Mouse (Mus musculus): ENCODE data around the gene Klhl5. TPM values are rescaled to one million over a fixed set of nuclear protein-coding genes. Genes with fewer than 3 reads are reported as not detected.

The Klhl5 gene
- polyA plus RNA-seq, 1 experiment from 2014 or later, result 21.2 TPM

- H3K36me3 ChIP-seq, result peaks cover 50% of the 10 kb centered on the region
- WGBS, result 87% methylated on average over 8 of the region's 8 CpGs
- ATAC-seq (ENCODE audit: insufficient number of reproducible peaks, insufficient read depth, low FRiP score, low TSS enrichment, low read depth), result no peak
- no peak overlapping the region for H3K9ac ChIP-seq
- H3K4me3 ChIP-seq, result no peak overlapping the region
- H3K4me2 ChIP-seq, result no peak overlapping the region
- H3K27ac ChIP-seq, result no peak overlapping the region
- no peaks in the 10 kb centered on the region for H3K4me1 ChIP-seq
- no peaks in the 10 kb centered on the region for H3K9me3 ChIP-seq
- no peaks in the 10 kb centered on the region for H3K27me3 ChIP-seq
Measured at GRCm38 (mm10) chr5:65150376-65150955, 43.1 kb downstream of the Klhl5 start.

DNA sequence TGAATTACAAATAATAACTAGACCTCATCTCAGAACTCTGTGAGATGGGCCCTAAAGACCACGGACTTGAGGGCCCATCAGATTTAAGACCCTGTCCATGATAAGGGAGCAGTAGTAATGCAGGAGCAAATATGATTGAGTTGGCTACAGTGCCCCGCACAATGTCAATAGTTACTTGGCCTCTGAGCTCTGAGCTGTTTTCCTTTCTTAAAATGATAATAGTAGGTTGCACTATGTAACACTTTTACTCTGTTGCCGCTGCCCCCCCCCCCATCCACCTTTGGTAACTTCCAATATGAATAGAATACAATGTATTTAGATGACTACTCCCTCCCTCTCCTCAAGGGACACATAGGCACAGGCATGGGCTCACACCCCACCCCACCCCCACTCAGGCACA lies 43.9 kb downstream of the Klhl5 start:
- H3K4me2 ChIP-seq, result no peak overlapping the region
- no peaks in the 10 kb centered on the region for H3K9me3 ChIP-seq
- no peak overlapping the region for H3K27ac ChIP-seq
- peaks cover 52% of the 10 kb centered on the region for H3K36me3 ChIP-seq
- no peak overlapping the region for H3K9ac ChIP-seq
- H3K4me1 ChIP-seq, result no peaks in the 10 kb centered on the region
- H3K4me3 ChIP-seq, result no peak overlapping the region
- H3K27me3 ChIP-seq, result no peaks in the 10 kb centered on the region
- WGBS, result 88% methylated on average over 3 of the region's 3 CpGs
- ATAC-seq (ENCODE audit: insufficient number of reproducible peaks, insufficient read depth, low FRiP score, low TSS enrichment, low read depth), result no peak

DNA sequence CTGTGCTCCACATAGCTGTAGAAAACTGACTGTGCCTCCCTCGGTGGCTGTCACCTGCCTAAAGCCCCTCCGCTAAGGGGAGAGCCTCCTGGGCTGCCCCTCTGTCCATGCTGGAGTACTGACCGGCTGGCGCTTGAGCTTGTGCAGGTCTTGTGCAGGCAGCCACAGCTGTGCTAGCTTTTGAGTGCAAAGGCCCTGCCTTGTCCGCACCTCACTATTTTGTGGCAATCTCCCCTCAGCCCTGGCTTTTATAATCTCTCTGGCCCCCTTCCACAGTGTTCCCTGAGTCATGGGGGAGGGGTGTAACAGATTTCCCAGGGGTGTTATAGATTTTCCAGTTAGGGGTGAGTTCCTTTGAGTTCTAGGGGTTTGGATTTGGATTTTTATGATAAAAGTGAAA lies 44.4 kb downstream of the Klhl5 start:
- no peak overlapping the region for H3K9ac ChIP-seq
- H3K27ac ChIP-seq, result no peak overlapping the region
- no peak overlapping the region for H3K4me2 ChIP-seq
- peaks cover 53% of the 10 kb centered on the region for H3K36me3 ChIP-seq
- 88% methylated on average over 5 of the region's 5 CpGs for WGBS
- no peaks in the 10 kb centered on the region for H3K4me1 ChIP-seq
- H3K4me3 ChIP-seq, result no peak overlapping the region
- no peaks in the 10 kb centered on the region for H3K27me3 ChIP-seq
- ATAC-seq (ENCODE audit: insufficient number of reproducible peaks, insufficient read depth, low FRiP score, low TSS enrichment, low read depth), result no peak
- H3K9me3 ChIP-seq, result no peaks in the 10 kb centered on the region

DNA sequence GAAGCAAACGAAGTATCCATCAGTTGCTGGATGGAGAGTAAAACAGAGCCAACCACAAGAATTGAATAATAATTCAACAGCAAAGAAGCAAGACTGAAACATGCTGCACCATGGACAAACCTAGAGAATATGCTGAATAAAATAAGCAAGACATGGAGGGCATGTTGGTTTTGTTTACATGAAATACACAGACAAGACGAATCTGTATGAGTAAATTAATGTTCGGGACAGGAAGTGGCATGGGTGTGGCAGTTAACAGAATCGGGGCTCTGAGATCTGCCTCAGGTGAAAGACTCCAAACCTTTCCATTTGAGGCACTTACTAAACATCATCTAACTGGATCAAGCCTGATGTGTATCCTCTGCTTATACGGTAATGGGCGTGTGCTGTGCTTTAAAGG lies 46.9 kb downstream of the Klhl5 start:
- no peak overlapping the region for H3K27ac ChIP-seq
- no peak overlapping the region for H3K4me2 ChIP-seq
- H3K9ac ChIP-seq, result no peak overlapping the region
- no peak for ATAC-seq (ENCODE audit: insufficient number of reproducible peaks, insufficient read depth, low FRiP score, low TSS enrichment, low read depth)
- no peaks in the 10 kb centered on the region for H3K27me3 ChIP-seq
- no peaks in the 10 kb centered on the region for H3K9me3 ChIP-seq
- H3K4me1 ChIP-seq, result no peaks in the 10 kb centered on the region
- peaks cover 46% of the 10 kb centered on the region for H3K36me3 ChIP-seq
- no peak overlapping the region for H3K4me3 ChIP-seq
- WGBS, result 85% methylated on average over 6 of the region's 6 CpGs

GRCm38 (mm10) chr5:65156853-65157252 lies 49.5 kb downstream of the Klhl5 start:
- 76% methylated on average over 2 of the region's 2 CpGs for WGBS
- ATAC-seq (ENCODE audit: insufficient number of reproducible peaks, insufficient read depth, low FRiP score, low TSS enrichment, low read depth), result no peak
- no peak overlapping the region for H3K4me2 ChIP-seq

GRCm38 (mm10) chr5:65157412-65158381 lies 50.4 kb downstream of the Klhl5 start:
- no peak overlapping the region for H3K4me2 ChIP-seq
- ATAC-seq (ENCODE audit: insufficient number of reproducible peaks, insufficient read depth, low FRiP score, low TSS enrichment, low read depth), result no peak
- no peak overlapping the region for H3K4me3 ChIP-seq
- H3K27ac ChIP-seq, result no peak overlapping the region
- H3K36me3 ChIP-seq, result peaks cover 36% of the 10 kb centered on the region
- WGBS, result 73% methylated on average over 22 of the region's 22 CpGs
- H3K9me3 ChIP-seq, result no peaks in the 10 kb centered on the region
- H3K27me3 ChIP-seq, result no peaks in the 10 kb centered on the region
- H3K9ac ChIP-seq, result no peak overlapping the region
- H3K4me1 ChIP-seq, result no peaks in the 10 kb centered on the region

More at GRCm38 (mm10) chr5:65156853-65157252, 49.5 kb downstream of the Klhl5 start:
- Histone ChIP-seq H3K9me3 (no peaks in the 10 kb centered on the region), H3K27me3 (no peaks in the 10 kb centered on the region), H3K4me3 (no peak overlapping the region), H3K4me1 (no peaks in the 10 kb centered on the region), H3K27ac (no peak overlapping the region), H3K36me3 (peaks cover 33% of the 10 kb centered on the region), H3K9ac (no peak overlapping the region)

GRCm38 (mm10) chr5:65158696-65159305 lies 51.5 kb downstream of the Klhl5 start:
- WGBS, result 89% methylated on average over 20 of the region's 20 CpGs
- Histone ChIP-seq H3K4me1 (no peaks in the 10 kb centered on the region), H3K9me3 (no peaks in the 10 kb centered on the region), H3K4me2 (no peak overlapping the region), H3K27me3 (no peaks in the 10 kb centered on the region), H3K4me3 (no peak overlapping the region), H3K27ac (no peak overlapping the region), H3K36me3 (peaks cover 37% of the 10 kb centered on the region), H3K9ac (no peak overlapping the region)
- ATAC-seq (ENCODE audit: insufficient number of reproducible peaks, insufficient read depth, low FRiP score, low TSS enrichment, low read depth), result no peak

GRCm38 (mm10) chr5:65163001-65163400 lies 55.7 kb downstream of the Klhl5 start:
- H3K27ac ChIP-seq, result no peak overlapping the region
- H3K4me1 ChIP-seq, result no peaks in the 10 kb centered on the region
- WGBS, result 63% methylated on average over 5 of the region's 5 CpGs
- no peak overlapping the region for H3K4me2 ChIP-seq
- H3K4me3 ChIP-seq, result no peak overlapping the region
- no peaks in the 10 kb centered on the region for H3K27me3 ChIP-seq
- H3K9ac ChIP-seq, result no peak overlapping the region
- peaks cover 35% of the 10 kb centered on the region for H3K36me3 ChIP-seq
- ATAC-seq (ENCODE audit: insufficient number of reproducible peaks, insufficient read depth, low FRiP score, low TSS enrichment, low read depth), result no peak
- no peaks in the 10 kb centered on the region for H3K9me3 ChIP-seq

DNA sequence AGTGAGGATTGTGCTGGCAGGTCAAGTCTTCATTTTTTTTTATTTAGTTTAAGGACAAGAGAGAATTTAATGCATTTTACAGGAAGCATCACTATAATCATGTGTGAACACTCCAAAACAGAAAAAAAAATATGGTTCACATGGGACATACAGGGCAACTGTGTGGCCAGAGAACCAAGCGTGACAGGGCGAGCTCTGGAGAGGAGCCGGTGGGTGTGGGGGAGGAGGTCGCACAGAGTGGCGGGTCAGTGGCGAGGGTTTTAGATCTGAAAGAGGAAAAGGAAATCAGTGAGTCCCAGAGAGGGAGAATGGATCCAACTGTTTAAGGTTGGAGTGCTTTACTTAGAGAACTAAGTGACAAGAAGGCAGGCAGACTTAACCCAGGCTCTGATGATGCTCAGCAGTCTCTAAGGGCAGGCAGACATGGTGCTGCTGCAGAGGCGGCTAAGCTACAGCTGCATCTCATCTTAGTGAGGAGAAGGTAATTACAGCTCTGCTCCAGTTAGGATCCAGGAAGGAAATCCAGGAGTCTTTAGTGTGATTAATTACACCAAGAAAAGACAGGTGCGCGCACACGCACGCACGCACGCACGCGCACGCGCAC lies 56.3 kb downstream of the Klhl5 start:
- Histone ChIP-seq H3K36me3 (peaks cover 35% of the 10 kb centered on the region), H3K27me3 (no peaks in the 10 kb centered on the region), H3K4me2 (no peak overlapping the region), H3K9me3 (no peaks in the 10 kb centered on the region), H3K27ac (no peak overlapping the region), H3K4me1 (peaks cover under 1% of the 10 kb centered on the region; the same call in 1 of the 2 replicates), H3K4me3 (no peak overlapping the region), H3K9ac (no peak overlapping the region)
- WGBS, result 78% methylated on average over 17 of the region's 17 CpGs
- ATAC-seq (ENCODE audit: insufficient number of reproducible peaks, insufficient read depth, low FRiP score, low TSS enrichment, low read depth), result no peak

- no peak for ATAC-seq (ENCODE audit: insufficient number of reproducible peaks, insufficient read depth, low FRiP score, low TSS enrichment, low read depth)
- H3K27ac ChIP-seq, result no peak overlapping the region
- WGBS, result 82% methylated on average over 9 of the region's 9 CpGs
Measured at GRCm38 (mm10) chr5:65170206-65170605, 62.9 kb downstream of the Klhl5 start.

More at GRCm38 (mm10) chr5:65170206-65170605, 62.9 kb downstream of the Klhl5 start:
- Histone ChIP-seq H3K36me3 (peaks cover 7% of the 10 kb centered on the region), H3K4me3 (no peak overlapping the region), H3K4me1 (peaks cover 5% of the 10 kb centered on the region; the same call in 1 of the 2 replicates), H3K4me2 (no peak overlapping the region), H3K9me3 (no peaks in the 10 kb centered on the region), H3K27me3 (no peaks in the 10 kb centered on the region), H3K9ac (no peak overlapping the region)

All from embryonic facial prominence, embryonic 13.5 days (tissue).